Mouse (Mus musculus) gastrocnemius, postnatal 25 days (tissue): ENCODE measurements at regions not wholly inside any gene's neighbourhood (a gene's known extent, or its start where the extent isn't known, plus 50 kb on each side); places are given as distances from the start of the nearest gene placed in this dataset.

Experiments used
- DNase-seq: peaks from one replicate; pipeline ENCODE4 v3.0.0; 2022

DNA sequence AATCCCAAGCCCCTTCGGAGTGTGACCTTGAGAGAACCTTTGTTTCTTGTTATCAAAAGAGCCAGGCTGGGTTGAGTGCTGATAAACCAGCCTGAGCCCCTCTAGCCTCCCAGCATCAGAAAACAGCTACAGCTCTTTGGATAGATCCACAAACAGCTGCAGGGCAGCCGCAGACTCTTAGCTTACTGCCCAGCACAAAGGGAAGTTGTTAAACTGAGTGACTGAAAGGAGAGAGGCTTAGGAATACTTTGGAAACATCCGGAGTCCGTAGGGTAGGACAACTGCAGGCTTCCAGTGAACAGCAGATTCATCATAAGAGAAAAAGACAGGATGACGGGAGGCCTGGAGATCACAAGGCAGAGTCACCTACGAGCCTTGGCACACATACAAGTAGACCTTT, 166.9 kb upstream of the Tyw5 start:
- DNase-seq, result no peak

- DNase-seq, result no peak
Measured at GRCm38 (mm10) chr1:57574530-57574929, 167.6 kb upstream of the Tyw5 start.

DNA sequence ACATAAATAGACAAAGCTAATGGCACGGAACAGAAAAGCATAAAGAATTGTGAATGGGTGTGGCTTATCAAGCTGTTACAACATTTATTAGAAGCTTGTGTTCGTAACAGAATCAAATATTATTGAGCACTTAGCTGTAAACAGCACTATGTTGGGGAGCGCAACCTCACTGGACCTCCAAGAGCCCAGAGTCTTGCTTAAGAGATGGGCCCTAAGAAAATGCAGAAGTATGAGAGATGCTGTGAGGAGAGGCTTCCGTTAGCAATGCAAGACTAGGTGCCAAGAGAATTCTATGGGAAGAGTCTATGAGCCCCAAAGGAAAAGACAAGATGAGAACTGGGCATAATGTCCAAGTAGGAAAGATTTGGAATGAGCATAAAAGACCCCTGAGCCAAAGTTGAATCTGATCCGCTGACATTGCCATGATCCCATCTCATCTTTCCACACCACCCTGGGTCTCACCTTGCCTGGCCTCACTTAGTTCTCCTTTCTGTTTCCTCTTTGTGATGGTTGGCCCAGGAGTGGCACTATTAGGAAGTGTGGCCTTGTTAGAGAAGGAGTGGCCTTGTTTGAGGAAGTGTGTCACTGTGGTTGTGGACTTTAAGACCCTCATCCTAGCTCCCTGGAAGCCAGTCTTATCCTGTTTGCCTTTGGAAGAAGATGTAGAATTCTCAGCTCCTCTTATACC, 169.3 kb upstream of the Tyw5 start:
- DNase-seq, result no peak

GRCm38 (mm10) chr1:57579086-57579485, 172.2 kb upstream of the Tyw5 start:
- DNase-seq, result no peak

- no peak for DNase-seq
Measured at GRCm38 (mm10) chr1:57593707-57594589, 180.0 kb upstream of the Spats2l start.

GRCm38 (mm10) chr1:57594815-57595214, 179.1 kb upstream of the Spats2l start:
- no peak for DNase-seq

- no peak for DNase-seq
Measured at GRCm38 (mm10) chr1:57600951-57601350, 173.0 kb upstream of the Spats2l start.

GRCm38 (mm10) chr1:57605525-57605924, 168.4 kb upstream of the Spats2l start:
- DNase-seq, result no peak

DNA sequence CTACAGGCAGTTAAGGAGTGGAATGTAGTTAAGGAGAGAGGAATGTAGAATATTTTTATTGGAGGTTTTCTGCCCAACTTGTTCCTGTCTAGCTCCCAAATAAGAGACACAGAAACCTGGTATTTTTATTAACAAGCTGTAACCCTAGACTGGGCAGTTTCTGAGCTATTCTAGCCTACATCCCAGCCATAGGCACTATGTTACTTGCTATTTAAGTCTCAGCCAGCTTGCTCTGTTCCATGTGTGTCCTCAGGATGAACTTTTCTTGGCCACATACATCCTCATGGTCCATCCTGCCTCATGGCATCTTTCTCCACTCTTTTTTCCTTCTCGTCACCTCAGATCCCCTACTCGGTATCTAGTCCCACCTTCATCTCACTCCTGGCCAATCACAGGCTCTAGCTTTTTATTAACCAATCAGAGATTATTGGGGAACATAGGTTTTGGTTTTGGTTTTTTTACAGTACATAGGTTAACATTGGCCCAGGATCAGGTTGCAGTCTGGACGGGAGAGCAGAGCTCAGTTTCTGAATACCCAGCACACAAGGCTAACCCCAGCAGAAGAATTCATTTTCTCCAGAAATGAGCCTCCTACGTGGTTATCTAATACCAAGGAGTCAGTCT, 167.8 kb upstream of the Spats2l start:
- DNase-seq, result no peak

DNA sequence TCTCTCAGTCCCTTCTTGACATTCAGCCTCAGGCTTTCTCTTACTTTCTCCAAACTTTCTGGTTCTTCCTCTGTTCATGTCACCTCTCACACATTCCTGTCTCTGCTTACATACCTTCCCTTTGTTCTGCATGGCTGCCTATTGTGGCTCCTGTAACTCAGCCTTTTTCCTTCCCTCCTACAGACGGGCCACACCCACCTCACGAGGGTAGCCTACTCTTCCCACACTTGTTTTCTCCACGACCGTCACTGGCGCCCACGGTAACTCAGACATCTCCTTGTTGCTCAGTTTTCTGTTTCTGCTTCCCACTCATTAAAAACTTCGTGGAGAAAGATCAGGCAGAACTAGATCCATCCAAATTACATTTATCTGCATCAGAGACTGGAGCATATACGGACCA, 166.9 kb upstream of the Spats2l start:
- no peak for DNase-seq

- no peak for DNase-seq
Measured at GRCm38 (mm10) chr1:57607626-57608422, 166.1 kb upstream of the Spats2l start.

- DNase-seq, result no peak
Measured at GRCm38 (mm10) chr1:57608423-57608679, 165.6 kb upstream of the Spats2l start.

GRCm38 (mm10) chr1:57609307-57609706, 164.7 kb upstream of the Spats2l start:
- DNase-seq, result no peak

DNA sequence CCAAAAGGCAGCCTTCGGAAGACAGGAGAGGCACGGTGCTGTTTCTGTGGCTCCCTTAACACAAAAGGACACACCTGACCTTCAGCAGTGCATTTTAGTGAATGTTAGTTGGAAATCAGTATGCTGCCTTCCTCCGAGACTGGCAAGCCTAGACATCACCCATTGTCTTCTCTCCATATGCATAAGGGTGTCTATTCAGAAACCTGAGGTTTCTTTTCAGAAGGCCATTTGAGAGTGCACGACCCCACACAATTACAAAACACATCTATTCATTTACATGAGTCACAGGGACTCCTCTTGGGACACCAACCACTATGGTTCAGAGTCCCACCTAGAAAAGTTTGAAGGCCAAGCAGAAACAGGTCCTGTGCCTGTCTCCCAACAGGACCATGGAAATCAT, 161.8 kb upstream of the Spats2l start:
- DNase-seq, result no peak

- no peak for DNase-seq
Measured at GRCm38 (mm10) chr1:57612931-57613804, 160.8 kb upstream of the Spats2l start.

DNA sequence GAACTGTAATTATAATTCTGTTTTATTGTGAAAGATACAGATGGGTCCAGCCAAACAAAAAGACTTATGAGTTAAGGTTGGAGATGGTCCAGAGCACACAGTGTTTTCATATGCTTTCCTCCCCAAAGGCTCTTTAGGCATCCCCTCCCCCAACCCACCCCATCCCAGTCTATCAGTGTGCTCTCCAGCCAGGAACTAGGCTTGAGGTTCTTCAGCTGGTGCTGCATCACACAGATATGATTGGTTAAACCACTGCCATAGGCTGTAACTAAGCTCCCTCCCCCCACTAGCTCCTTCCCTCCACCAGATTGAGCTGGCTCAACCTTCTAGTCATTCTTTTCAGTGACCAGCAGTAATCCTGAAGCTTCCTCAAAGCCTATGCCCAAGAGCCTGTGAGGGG, 158.8 kb upstream of the Spats2l start:
- no peak for DNase-seq

DNA sequence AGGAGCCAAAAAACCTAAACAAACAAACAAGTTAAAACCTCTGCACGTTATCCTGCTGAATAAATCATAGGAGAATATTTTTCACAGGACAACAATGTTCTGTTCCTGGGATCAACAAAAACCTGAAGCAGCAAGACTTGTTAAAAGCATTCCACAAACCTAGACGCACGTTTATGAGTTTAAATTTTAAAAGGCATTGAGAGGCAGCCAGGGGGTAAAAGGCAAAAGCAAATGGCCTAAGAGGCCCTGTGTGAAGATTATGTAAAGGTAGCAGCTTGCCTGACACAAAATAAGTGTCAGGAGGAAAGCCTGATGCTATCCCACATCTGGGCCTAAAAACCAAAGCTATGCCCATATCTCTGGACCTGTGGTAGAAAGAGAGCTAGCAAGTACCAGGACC, 156.6 kb upstream of the Spats2l start:
- DNase-seq, result no peak

DNA sequence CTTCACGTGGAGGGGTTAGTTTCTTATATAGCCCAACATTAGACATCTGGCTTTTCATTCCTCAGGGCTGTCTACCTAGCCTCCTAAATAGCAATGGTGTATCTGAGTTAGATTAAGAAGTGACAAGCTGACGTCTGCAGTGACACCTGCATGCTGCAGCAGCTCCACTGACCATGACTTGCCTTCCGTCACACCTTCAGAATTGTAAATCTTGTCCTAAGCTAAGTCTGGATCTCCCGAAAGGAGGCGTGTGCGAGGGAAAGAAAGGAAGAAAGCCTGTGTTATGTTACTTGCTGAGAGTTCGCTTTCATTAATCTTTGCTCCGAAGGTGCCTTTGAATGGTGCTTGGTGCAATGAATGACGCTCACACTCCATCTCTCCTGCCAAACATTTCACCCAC, 151.4 kb upstream of the Spats2l start:
- DNase-seq, result no peak

- DNase-seq, result peak; percentile 8
Measured at GRCm38 (mm10) chr1:57633986-57634385, 140.0 kb upstream of the Spats2l start.

GRCm38 (mm10) chr1:57642131-57642530, 131.8 kb upstream of the Spats2l start:
- DNase-seq, result no peak

DNA sequence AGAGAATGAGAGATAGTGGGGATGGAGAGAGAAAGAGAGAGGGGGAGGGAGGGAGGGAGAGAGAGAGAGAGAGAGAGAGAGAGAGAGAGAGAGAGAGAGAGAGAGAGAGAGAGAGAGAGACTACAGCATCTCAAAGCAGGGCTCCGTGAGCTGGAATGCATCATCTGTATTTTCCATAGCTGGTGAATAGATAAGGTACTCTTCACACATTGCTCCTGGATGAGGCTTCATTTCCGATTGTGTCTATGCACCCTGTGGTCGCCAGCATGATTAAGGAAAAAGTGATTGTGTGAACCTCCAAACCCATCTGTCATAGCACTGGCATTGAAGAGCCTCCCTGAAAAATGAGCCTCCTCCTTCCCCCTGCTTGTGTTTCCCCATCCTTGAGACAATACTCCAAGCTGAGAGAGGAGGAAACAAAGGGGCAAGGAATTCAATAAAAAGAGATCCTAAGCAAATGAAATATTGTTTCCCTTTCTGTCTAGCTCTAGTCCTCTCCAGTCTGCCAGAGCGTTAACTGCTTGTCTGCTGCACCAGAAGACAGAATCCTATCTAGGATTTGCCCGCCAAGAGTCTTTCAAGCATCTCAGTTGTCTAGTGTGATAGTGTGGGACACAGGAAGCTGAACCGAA, 130.4 kb upstream of the Spats2l start:
- DNase-seq, result no peak
